Mouse (Mus musculus): ENCODE measurements at regions not wholly inside any gene's neighbourhood (a gene's known extent, or its start where the extent isn't known, plus 50 kb on each side); places are given as distances from the start of the nearest gene placed in this dataset.
"Not testable (repeated sequence)": the region's sequence is repeated elsewhere in the genome, so short reads cannot be mapped to it uniquely, and the experiment has no call there.

- no peak for DNase-seq (ENCODE audit: low read depth)
These were observed 288.8 kb downstream of the Dchs2 start for GRCm38 (mm10) chr3:83416536-83416935.

DNA sequence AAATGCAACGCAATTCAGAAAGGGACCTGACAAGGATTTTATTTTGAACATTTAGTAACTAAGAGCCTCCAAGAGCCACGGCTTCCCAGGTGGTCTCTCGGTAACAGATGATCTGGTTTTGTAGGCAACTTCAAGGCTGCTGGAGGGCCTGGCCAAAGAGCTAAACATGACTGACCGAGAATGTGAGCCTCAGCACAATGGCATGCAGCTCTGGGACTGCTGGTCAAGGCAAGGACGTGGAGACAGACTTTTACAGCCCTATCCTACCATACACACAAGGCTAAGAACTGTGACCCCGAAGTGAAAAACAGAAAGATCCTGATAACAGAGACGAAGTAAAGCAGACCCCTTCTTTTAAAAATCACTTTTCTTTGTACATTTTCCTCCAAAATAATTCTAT is 296.5 kb downstream of the Dchs2 start:
- no peak for DNase-seq (ENCODE audit: low read depth)

DNA sequence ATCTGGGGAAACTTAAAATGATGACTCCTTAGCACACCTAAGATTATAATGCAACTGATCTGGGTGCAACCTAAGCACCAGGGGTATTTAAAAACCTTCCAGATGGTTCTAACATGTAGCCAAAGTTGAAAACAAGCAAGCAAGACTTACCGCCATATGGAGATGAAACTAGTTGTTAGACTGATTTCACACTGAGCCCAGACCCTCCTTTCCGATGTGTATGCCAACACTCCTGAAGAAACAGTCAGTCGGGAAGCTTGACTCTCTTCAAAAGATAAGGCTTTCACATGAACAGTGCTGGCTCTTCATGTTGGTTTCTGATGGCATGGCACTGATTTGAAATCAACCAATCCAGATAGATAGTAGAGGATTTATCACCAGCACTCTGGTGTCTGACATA is 301.6 kb downstream of the Dchs2 start:
- DNase-seq (ENCODE audit: low read depth) = no peak

DNA sequence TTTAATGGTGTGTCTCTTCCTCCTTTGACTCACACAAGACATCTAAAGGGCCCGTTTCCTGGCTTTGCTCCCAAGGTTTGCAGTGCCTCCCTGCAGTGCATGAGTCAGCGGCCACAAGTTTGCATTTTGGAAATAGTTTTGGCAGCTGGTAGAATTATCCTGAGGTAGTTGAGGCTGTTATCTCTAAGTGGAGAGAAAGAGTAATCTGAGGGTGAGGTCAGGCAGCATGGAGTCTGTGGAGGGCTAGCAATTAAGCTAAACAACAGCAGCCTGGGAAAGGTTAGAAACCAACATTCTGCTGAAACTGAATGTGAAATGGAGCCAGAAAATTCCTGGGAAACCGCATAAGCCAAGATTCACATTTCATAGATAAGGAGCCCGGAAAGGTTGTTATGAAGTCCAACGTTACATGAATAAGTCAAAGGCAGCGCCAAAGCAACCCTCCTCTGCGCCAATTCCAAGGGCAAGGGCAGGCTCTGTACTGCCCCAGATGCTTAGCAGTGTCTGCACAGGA is 318.5 kb downstream of the Dchs2 start:
- DNase-seq (ENCODE audit: low read depth) = no peak

GRCm38 (mm10) chr3:83450662-83451061 is 315.5 kb upstream of the Sfrp2 start:
- no peak for DNase-seq (ENCODE audit: low read depth)

DNA sequence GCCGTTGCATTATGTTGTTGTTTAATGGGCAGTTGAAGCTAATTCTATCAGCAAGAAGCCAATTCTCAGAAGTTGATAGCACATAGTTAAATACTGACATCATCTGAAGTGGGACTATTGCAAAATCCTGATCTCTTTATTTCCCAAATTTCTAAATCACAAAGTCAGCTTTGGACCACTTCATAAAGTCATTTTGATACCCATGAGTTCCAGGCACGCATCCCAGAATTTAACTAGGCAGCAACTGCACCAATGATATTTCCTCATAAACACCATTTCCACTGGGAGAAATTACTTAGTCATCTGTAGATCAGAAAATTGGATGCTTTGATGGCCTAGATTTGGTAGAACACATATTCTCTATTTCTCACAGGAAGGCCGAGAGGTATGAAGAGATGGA is 314.8 kb upstream of the Sfrp2 start:
- DNase-seq (ENCODE audit: low read depth) = no peak

- DNase-seq (ENCODE audit: low read depth) = no peak
These were observed 312.7 kb upstream of the Sfrp2 start for GRCm38 (mm10) chr3:83453462-83453861.

GRCm38 (mm10) chr3:83458450-83458849 is 307.7 kb upstream of the Sfrp2 start:
- no peak for DNase-seq (ENCODE audit: low read depth)

GRCm38 (mm10) chr3:83479251-83479650 is 286.9 kb upstream of the Sfrp2 start:
- no peak for DNase-seq (ENCODE audit: low read depth)

GRCm38 (mm10) chr3:83480176-83480575 is 285.9 kb upstream of the Sfrp2 start:
- no peak for DNase-seq (ENCODE audit: low read depth)

GRCm38 (mm10) chr3:83486192-83486716 is 279.9 kb upstream of the Sfrp2 start:
- DNase-seq (ENCODE audit: low read depth) = no peak

- DNase-seq (ENCODE audit: low read depth) = no peak
These were observed 270.5 kb upstream of the Sfrp2 start for GRCm38 (mm10) chr3:83495584-83495983.

DNA sequence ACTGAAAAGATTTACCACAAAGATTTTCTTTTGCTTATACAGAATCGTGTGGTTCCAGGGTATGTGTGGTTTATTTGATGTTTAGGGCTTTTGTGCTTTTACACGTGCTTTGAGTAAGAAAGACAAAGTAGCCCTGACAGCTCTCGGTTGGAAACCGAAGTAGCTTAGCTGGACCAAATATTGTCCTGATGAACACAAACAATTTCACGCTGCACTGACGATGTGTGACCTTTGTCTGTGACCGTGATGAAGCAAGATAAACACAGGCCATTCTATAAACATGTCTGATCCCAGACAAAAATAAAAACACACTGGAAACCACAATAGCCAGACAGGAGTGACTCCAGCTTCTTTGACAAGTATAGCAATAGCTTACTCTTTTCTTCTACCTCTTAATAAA is 262.2 kb upstream of the Sfrp2 start:
- no peak for DNase-seq (ENCODE audit: low read depth)

- no peak for DNase-seq (ENCODE audit: low read depth)
These were observed 249.5 kb upstream of the Sfrp2 start for GRCm38 (mm10) chr3:83516614-83517013.

GRCm38 (mm10) chr3:83517914-83518635 is 248.0 kb upstream of the Sfrp2 start:
- DNase-seq (ENCODE audit: low read depth) = no peak

DNA sequence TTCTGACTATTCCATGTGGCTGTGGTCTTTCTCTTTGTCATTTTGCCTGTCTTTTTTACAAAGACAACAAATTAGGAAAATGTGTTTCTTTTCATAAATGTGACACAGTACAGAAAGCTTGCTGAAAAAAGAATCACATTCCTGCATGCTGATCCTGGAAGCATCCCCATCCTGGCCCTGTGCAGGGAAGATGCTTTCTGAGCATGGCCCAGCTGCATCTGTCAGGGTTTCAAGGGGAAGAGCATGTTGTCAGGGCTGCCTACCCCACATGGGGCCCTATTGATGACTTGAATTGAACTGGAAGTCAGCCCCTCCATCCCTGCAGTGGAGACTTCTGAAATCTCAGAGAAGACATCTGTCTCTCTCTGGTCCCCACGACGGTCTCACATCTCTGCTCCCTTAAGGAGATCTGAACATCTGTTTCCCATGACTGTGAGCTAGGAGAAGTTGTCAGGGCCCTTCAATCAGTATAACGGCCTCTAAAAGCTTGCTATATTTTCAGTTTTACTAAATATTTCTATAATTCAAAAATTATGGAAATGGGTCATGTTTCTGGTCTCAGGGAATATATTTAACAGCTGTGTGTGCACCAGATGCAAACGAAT is 235.8 kb upstream of the Sfrp2 start:
- DNase-seq (ENCODE audit: low read depth) = no peak

DNA sequence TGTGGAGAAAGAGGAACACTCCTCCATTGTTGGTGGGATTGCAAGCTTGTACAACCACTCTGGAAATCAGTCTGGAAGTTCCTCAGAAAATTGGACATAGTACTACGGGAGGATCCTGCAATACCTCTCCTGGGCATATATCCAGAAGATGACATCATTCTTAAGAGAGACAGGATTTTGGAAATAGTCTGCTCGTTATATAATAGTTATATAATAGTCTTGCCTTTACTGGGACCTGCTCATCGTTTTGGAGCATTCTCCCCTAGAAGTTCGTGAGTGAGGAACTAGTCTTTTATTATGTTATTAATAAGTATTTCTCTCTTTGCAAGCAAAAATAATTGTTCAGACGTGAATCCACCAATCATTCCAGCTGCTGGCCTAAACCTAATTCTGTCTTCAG is 229.5 kb upstream of the Sfrp2 start:
- not testable (repeated sequence) for DNase-seq (ENCODE audit: low read depth)

GRCm38 (mm10) chr3:83537231-83537630 is 228.9 kb upstream of the Sfrp2 start:
- no peak for DNase-seq (ENCODE audit: low read depth)

DNA sequence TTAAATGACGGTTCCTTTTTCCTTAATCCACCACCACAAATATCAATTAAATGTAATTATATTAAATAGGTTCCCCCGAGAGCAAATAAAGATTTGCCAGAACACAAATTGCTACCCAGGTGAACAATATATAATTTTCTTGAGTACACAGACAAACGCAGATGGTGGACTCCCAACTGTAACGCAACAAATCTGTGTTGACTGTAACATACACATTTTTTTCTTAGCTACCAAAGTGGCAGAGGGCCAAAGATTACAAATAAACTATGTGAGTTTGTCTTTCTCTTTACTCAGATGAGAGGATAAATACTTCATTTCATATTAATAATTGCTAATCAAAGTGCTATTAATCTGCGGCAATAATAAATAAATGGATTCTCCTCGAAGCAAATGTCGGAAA is 228.4 kb upstream of the Sfrp2 start:
- DNase-seq (ENCODE audit: low read depth) = no peak

DNA sequence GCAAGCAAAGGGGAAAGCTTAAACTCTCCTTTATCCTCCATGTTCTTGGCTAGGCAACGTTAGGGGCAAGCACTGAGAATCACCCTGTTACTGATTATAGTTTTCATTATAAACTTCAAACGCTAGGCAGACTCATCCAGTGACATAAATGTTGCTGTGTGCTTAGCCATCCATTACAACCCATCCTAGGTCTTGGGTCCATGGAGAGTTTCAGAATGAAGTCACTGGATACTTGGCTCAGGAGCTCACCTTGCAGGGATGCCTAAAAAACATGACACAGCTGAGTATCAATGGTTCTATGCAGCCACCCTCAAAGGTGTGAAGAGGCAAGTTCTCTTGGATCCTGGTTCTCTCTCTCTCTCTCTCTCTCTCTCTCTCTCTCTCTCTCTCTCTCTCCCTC is 227.2 kb upstream of the Sfrp2 start:
- no peak for DNase-seq (ENCODE audit: low read depth)

DNA sequence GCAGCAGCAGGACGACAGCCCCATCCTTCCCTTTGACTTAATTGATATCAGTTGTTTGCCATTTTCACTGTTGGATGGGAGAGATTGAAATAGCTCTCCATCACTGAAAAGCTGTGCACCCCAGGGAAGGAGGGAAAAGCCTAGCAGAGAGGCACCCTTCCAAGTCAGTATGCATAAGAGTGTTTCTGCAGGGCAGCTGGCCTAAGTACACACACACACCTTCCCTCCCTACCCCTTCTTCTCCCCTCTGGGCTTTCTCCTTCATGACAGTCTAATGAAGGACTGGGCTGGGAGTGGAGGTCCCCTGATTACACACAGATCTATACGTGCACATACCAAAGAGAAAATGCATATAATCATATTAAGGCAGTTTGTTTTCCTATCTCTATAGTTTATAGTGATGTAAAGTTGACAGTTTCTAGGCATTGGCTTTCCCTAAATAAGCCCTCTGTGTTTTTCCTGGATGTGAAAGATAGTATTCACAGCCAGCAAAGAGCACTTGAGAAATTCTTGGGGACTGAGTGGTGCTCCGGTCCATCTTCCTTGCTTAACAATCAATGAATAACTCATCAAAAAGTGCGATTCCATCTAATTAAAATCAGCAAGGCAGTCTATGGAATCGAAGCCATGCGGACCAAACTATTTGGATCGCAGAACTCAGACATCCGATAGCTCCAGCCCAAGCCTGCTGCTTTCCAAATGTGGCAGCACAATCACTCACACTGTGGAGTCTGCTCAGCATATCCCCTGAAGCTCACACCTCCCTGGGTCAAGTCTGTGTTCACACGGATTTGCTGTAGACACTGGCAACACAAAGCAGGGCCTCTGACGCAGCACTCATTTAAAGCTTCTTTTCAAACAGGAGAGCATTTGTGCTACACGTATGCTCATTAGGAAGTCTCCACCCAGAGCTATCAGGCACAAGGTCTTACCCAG is 224.9 kb upstream of the Sfrp2 start:
- no peak for DNase-seq (ENCODE audit: low read depth)

DNA sequence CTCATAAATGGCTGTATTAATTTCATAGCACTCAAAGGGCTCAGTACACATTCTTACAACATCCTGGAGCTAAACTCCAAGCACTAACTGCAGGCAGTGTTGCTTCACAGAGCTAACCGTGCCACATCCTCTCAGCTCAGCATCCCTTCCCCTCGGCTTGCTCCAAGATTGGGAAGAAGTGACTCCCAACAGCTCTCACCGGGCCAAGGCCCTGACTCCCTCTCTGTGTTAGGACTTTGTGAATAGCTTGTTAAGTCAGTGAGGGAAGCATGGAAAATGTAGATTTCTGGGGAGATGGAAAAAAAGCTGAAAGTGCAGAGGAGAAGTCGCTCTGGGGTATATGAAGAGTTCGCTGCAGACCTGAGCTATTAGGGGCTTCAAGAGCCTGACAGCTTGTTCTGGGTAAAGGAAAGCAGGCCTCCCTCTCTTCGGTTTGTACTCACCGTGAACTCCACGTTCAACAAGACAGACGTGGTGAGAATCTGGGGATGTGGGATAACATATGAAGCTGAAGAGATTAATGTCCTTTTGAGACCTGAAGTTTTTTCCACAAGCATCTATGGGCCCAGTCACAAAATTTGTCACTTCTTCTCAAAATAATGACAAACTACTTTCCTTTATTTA is 213.5 kb upstream of the Sfrp2 start:
- DNase-seq (ENCODE audit: low read depth) = no peak

Data from c-Kit-positive CD71-negative TER-119-negative erythroid progenitor cells, embryonic 14.5 days (primary cell).